Mouse (Mus musculus): ENCODE results near the gene Cltb.

- TF ChIP-seq CTCF (conservative IDR thresholded peaks at IDR 0.05; ENCODE audit: low read length) (no peak), POU5F1 (IDR thresholded peaks at IDR 0.05; ENCODE audit: borderline replicate concordance, low read length) (no peak)
These were observed 29.8 kb downstream of the Cltb start for GRCm38 (mm10) chr13:54581385-54581784.

Measured in E14TG2a.4 (cell line).